ENCODE assay signal across 10 mouse cellular contexts in the genomic region with DNA sequence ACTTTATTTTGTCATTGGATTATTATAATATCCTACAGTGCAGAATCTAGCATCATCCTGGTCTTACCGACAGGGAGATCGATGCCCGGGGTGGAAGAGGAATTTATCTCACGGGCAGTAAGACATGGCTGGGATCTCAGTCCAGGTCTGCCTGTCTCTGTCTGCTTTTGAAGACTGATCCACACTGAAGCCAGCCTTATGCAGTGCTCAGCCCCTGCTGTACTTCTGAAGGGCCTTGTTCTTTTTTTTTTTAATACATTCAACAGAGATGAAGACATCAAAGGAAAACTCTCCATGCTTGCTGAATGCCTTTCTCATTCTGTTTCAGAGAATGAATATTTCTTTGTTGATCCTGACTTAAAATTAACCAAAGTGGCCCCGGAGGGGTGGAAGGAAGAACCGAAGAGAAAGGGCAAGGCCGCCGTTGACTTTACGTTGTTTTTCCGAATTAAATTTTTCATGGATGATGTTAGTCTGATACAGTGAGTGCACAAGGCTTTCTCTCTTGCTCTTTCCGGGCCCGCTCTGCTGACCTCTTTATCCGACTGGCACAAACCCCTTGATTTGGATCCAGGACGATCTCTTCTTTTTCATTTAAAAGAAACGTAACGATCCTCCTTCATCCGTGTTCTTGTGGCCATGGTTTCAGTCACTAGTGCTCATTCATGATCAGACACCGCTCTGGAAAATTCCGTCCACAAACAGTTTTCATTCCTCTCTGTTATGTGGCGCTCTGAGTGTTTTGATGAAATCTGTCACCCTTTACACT.
"Had no signal": no experiment of that assay in that cellular context is flagged by ENCODE, and none has a peak within 500 bp of the region (broad histone marks: within the 10 kb centered on the region; RNA-seq: fewer than 3 reads in every experiment).

No protein-coding gene starts in this region.

- ATAC-seq: intestine, embryonic 15.5 days; liver, embryonic 12.5 days had no signal

- H3K4me2 ChIP-seq: intestine, embryonic 15.5 days; liver, embryonic 12.5 days; midbrain, embryonic 12.5 days had no signal

- H3K4me1 ChIP-seq: intestine, embryonic 15.5 days; liver, embryonic 12.5 days; midbrain, embryonic 12.5 days had no signal

- H3K9ac ChIP-seq: intestine, embryonic 15.5 days; liver, embryonic 12.5 days; midbrain, embryonic 12.5 days had no signal

- H3K9me3 ChIP-seq: intestine, embryonic 15.5 days; limb, embryonic 10.5 days; liver, embryonic 12.5 days; midbrain, embryonic 12.5 days had no signal

- H3K27ac ChIP-seq: intestine, embryonic 15.5 days; left cerebral cortex, adult 2 months; limb, embryonic 10.5 days; liver, embryonic 12.5 days; midbrain, embryonic 12.5 days had no signal

- H3K36me3 ChIP-seq: liver, embryonic 12.5 days had no signal

- H3K4me3 ChIP-seq: intestine, embryonic 15.5 days; left cerebral cortex, adult 2 months; limb, embryonic 10.5 days; liver, embryonic 12.5 days; midbrain, embryonic 12.5 days had no signal

- H3K27me3 ChIP-seq: intestine, embryonic 15.5 days; liver, embryonic 12.5 days; midbrain, embryonic 12.5 days had no signal

- DNase-seq: lung, postnatal 10 days; lung, postnatal 4 days; right cerebral cortex, adult 18-20 months; right cerebral cortex, postnatal 25 days; thymus, postnatal 36 days had no signal
